10 mouse cellular contexts compared by ENCODE assay signal in the genomic region with DNA sequence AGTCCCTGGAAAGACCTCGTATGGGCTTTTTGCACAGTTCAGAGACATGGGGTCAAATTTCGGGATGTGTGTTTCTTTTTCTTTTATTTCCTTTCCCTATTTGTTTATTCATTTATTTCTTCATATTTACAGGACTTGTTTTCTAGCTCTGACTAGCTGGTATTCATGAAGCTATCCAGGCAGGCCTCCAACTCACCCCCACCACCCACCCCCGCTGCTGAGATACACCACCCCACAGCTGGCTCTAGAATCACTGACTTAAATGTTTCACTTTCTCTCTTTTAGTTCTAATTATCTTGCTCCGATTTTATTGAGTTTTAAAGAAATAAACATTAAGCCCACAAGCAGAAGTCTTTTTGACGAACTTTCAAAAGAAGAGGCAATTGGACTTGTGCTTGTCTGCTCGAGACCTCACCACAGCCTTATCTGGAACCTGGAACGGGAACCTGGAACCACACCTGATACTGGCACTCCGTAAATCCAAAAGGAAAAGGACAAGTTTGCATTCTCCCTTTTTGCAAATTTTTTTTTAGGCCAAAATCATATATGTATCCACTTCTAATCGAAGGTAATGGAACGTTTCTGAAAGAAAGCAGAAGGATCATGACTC. TPM values are rescaled to one million over a fixed set of nuclear protein-coding genes. Genes with fewer than 3 reads are reported as not detected.
DNase-seq lines count a peak whose midpoint lies in the region; ATAC-seq and TF ChIP-seq lines count a peak whose summit lies in the region.
"Had no signal": no experiment of that assay in that cellular context is flagged by ENCODE, and none has a peak within 500 bp of the region (broad histone marks: within the 10 kb centered on the region; RNA-seq: fewer than 3 reads in every experiment).

No protein-coding gene starts in this region.

- H3K27ac ChIP-seq in heart, embryonic 11.5 days (ENCODE audit: low read depth, low read length): peak overlapping the region; percentile 80; the same call in 1 of the 2 replicates
- H3K27ac ChIP-seq in cortical plate, adult 2 months (ENCODE audit: insufficient read depth, low read length): no peak overlapping the region
- 0 out of 2 replicates have a peak overlapping the region, but pooled peaks have one; percentile 12 for H3K27ac ChIP-seq in hindbrain, embryonic 16.5 days (ENCODE audit: low read depth, low read length)
- H3K27ac ChIP-seq in midbrain, postnatal 0 days (ENCODE audit: low read depth, low read length): no peak overlapping the region

- WGBS in heart, embryonic 11.5 days (ENCODE audit: insufficient replicate concordance): 34% methylated on average over 10 of the region's 10 CpGs
- whole genome bisulfite sequencing in hindbrain, embryonic 16.5 days: 38% methylated on average over 10 of the region's 10 CpGs
- 38% methylated on average over 10 of the region's 10 CpGs for WGBS in midbrain, postnatal 0 days

- peak overlapping the region; percentile 75 for H3K4me2 ChIP-seq in heart, embryonic 11.5 days
- peak overlapping the region; percentile 80 for H3K4me2 ChIP-seq in hindbrain, embryonic 16.5 days (ENCODE audit: low read length)
- H3K4me2 ChIP-seq in midbrain, postnatal 0 days (ENCODE audit: low read depth, low read length, poor library complexity, severe bottlenecking): peak overlapping the region; percentile 75

- TF ChIP-seq POLR2A in cortical plate, adult 2 months (IDR thresholded peaks at IDR 0.05; ENCODE audit: extremely low read depth, insufficient read depth, low read length): no peak

- H3K4me1 ChIP-seq in heart, embryonic 11.5 days (ENCODE audit: control insufficient read depth, insufficient read depth, low read length): peaks cover 10% of the 10 kb centered on the region
- no peaks in the 10 kb centered on the region; the same call in 1 of the 2 replicates for H3K4me1 ChIP-seq in cortical plate, adult 2 months (ENCODE audit: control insufficient read depth, insufficient read depth, low read length)
- H3K4me1 ChIP-seq in hindbrain, embryonic 16.5 days (ENCODE audit: control insufficient read depth, insufficient read depth, low read depth, low read length): peaks cover 19% of the 10 kb centered on the region
- H3K4me1 ChIP-seq in midbrain, postnatal 0 days (ENCODE audit: insufficient read depth, low read length): no peaks in the 10 kb centered on the region

- no peaks in the 10 kb centered on the region for H3K27me3 ChIP-seq in heart, embryonic 11.5 days (ENCODE audit: control insufficient read depth, insufficient read depth, low read length)
- no peaks in the 10 kb centered on the region for H3K27me3 ChIP-seq in hindbrain, embryonic 16.5 days (replicated peaks; ENCODE audit: control insufficient read depth, insufficient read depth, low read length)
- no peaks in the 10 kb centered on the region for H3K27me3 ChIP-seq in midbrain, postnatal 0 days (ENCODE audit: insufficient read depth, low read length)
- H3K27me3 ChIP-seq: Patski had no signal

- H3K9ac ChIP-seq in heart, embryonic 11.5 days (ENCODE audit: low read depth, low read length): peak overlapping the region; percentile 78
- peak overlapping the region; percentile 58 for H3K9ac ChIP-seq in hindbrain, embryonic 16.5 days (ENCODE audit: low read depth, low read length)
- peak overlapping the region; percentile 40 for H3K9ac ChIP-seq in midbrain, postnatal 0 days (replicated peaks; ENCODE audit: low read length, poor library complexity, severe bottlenecking)

- no peak for DNase-seq in heart, postnatal 14 days
- DNase-seq in midbrain, postnatal 0 days (ENCODE audit: low spot score): no peak
- no peak for DNase-seq in ovary, adult 18-20 months (ENCODE audit: low spot score)
- no peak for DNase-seq in right cerebral cortex, adult 18-20 months

- H3K4me3 ChIP-seq in heart, embryonic 11.5 days (ENCODE audit: low read depth, low read length): peak overlapping the region; percentile 51
- H3K4me3 ChIP-seq in cortical plate, adult 2 months (ENCODE audit: insufficient read depth, low read length): peak overlapping the region; percentile 12; the same call in 1 of the 2 replicates
- H3K4me3 ChIP-seq in hindbrain, embryonic 16.5 days (ENCODE audit: low read length): peak overlapping the region; percentile 55
- H3K4me3 ChIP-seq in midbrain, postnatal 0 days (ENCODE audit: low read depth, low read length): peak overlapping the region; percentile 41

- no peak for ATAC-seq in heart, embryonic 11.5 days (replicated peaks; ENCODE audit: insufficient number of reproducible peaks, low FRiP score, low TSS enrichment)
- no peak for ATAC-seq in hindbrain, embryonic 16.5 days
- ATAC-seq in midbrain, postnatal 0 days (ENCODE audit: low FRiP score): no peak
- ATAC-seq in frontal cortex, adult (ENCODE audit: low TSS enrichment): no peak

- H3K36me3 ChIP-seq in heart, embryonic 11.5 days (ENCODE audit: control insufficient read depth, insufficient read depth, low read length): no peaks in the 10 kb centered on the region
- no peaks in the 10 kb centered on the region for H3K36me3 ChIP-seq in hindbrain, embryonic 16.5 days (ENCODE audit: control insufficient read depth, insufficient read depth, low read length)
- H3K36me3 ChIP-seq in midbrain, postnatal 0 days (ENCODE audit: insufficient read depth, low read length): no peaks in the 10 kb centered on the region

- TF ChIP-seq CTCF in cortical plate, adult 2 months (IDR thresholded peaks at IDR 0.05; ENCODE audit: extremely low read depth, insufficient read depth, low read length): no peak
- TF ChIP-seq CTCF in midbrain, postnatal 0 days (IDR thresholded peaks at IDR 0.05): no peak

- no peaks in the 10 kb centered on the region for H3K9me3 ChIP-seq in heart, embryonic 11.5 days (replicated peaks; ENCODE audit: control insufficient read depth, low read length)
- H3K9me3 ChIP-seq in hindbrain, embryonic 16.5 days (ENCODE audit: control insufficient read depth, low read length): no peaks in the 10 kb centered on the region
- no peaks in the 10 kb centered on the region for H3K9me3 ChIP-seq in midbrain, postnatal 0 days (ENCODE audit: low read length)

- intact Hi-C loops in heart, postnatal 14 days (cut with DNase I): loop anchor here (2.0 to 10.0 kb wide), 5 partner anchors 95 to 1715 kb away; partner anchors contain the start of genes Hist1h2ac, Hist1h2ai, Hist1h2bc and Hist1h2bl

RNA-seq across cellular contexts. Expression of gene Abt1, which starts 6.2 kb away (rescaled TPM):
- polyA plus RNA-seq in heart, embryonic 11.5 days (2014; fragmentation: Nextera tagmentation; extraction: Ambion mirVana): 8.9 and 9.8 TPM in 2 replicates
- total RNA-seq in heart, postnatal 14 days (2021): 1 to 10 TPM; 4.5 to 5.0 TPM
- polyA plus RNA-seq in cortical plate, adult 2 months (2012; rRNA removed): 7.8 and 8.3 TPM in 2 replicates
- 9.8 and 10.1 TPM in 2 replicates for polyA plus RNA-seq in hindbrain, embryonic 16.5 days (2015; fragmentation: Nextera tagmentation; extraction: Ambion mirVana)
- total RNA-seq in midbrain, postnatal 0 days (2014; rRNA removed): 4.9 and 7.3 TPM in 2 replicates
- polyA plus RNA-seq in midbrain, postnatal 0 days (2015; fragmentation: Nextera tagmentation; extraction: Ambion mirVana): 5.2 and 6.0 TPM in 2 replicates

RNA-seq across cellular contexts. Expression of gene Btn1a1, which starts 35.8 kb away (rescaled TPM):
- 0.97 and 1.7 TPM in 2 replicates for polyA plus RNA-seq in heart, embryonic 11.5 days (2014; fragmentation: Nextera tagmentation; extraction: Ambion mirVana)
- total RNA-seq in heart, postnatal 14 days (2021): not detected
- polyA plus RNA-seq in cortical plate, adult 2 months (2012; rRNA removed): 0.04 and 0.06 TPM in 2 replicates
- 0.09 and 0.20 TPM in 2 replicates for polyA plus RNA-seq in hindbrain, embryonic 16.5 days (2015; fragmentation: Nextera tagmentation; extraction: Ambion mirVana)
- 0.05 TPM in 1 of 2 replicates, not detected in the other for total RNA-seq in midbrain, postnatal 0 days (2014; rRNA removed)
- polyA plus RNA-seq in midbrain, postnatal 0 days (2015; fragmentation: Nextera tagmentation; extraction: Ambion mirVana): 0.04 and 0.07 TPM in 2 replicates

RNA-seq across cellular contexts. Expression of gene Btn2a2, which starts 58.8 kb away (rescaled TPM):
- polyA plus RNA-seq in heart, embryonic 11.5 days (2014; fragmentation: Nextera tagmentation; extraction: Ambion mirVana): 0.59 and 0.80 TPM in 2 replicates
- not detected for total RNA-seq in heart, postnatal 14 days (2021)
- polyA plus RNA-seq in cortical plate, adult 2 months (2012; rRNA removed): 0.69 and 0.95 TPM in 2 replicates
- polyA plus RNA-seq in hindbrain, embryonic 16.5 days (2015; fragmentation: Nextera tagmentation; extraction: Ambion mirVana): 0.14 TPM in 1 of 2 replicates, not detected in the other
- total RNA-seq in midbrain, postnatal 0 days (2014; rRNA removed): 0.16 TPM in 1 of 2 replicates, not detected in the other
- not detected in 2 replicates for polyA plus RNA-seq in midbrain, postnatal 0 days (2015; fragmentation: Nextera tagmentation; extraction: Ambion mirVana)
- total RNA-seq: hematopoietic stem cell, adult 5-6 weeks had no signal

Comparison
In these comparisons a context has a peak if more than half of its experiments do, and no peak if none do; other contexts are left out.
1. H3K27ac ChIP-seq: peak in heart, embryonic 11.5 days (single experiment) and hindbrain, embryonic 16.5 days (single experiment); none in cortical plate, adult 2 months (single experiment) and midbrain, postnatal 0 days (single experiment).
2. Peak in every context shown above with its lines, with median percentiles within 50 percentile points of each other: H3K4me2 ChIP-seq, H3K4me3 ChIP-seq and H3K9ac ChIP-seq.